Mouse (Mus musculus) sigmoid colon, adult 10 weeks (tissue): ENCODE measurements around the gene Arl8b. TPM values are rescaled to one million over a fixed set of nuclear protein-coding genes. Genes with fewer than 3 reads are reported as not detected.

Source experiments
- polyA plus RNA-seq: library from polyadenylated mRNA; stranded (reverse); fragments of 350-450 nt; fragmentation: Illumina TruSeq; extraction: RNeasy Lipid Tissue Mini Kit (QIAGEN cat#74804); gene quantifications from one replicate; pipeline ENCODE4 v1.2.3, GENCODE M21; 2014; ENCODE audit warnings: low read depth, low replicate concordance

Gene Arl8b
- 218 TPM for polyA plus RNA-seq

DNA sequence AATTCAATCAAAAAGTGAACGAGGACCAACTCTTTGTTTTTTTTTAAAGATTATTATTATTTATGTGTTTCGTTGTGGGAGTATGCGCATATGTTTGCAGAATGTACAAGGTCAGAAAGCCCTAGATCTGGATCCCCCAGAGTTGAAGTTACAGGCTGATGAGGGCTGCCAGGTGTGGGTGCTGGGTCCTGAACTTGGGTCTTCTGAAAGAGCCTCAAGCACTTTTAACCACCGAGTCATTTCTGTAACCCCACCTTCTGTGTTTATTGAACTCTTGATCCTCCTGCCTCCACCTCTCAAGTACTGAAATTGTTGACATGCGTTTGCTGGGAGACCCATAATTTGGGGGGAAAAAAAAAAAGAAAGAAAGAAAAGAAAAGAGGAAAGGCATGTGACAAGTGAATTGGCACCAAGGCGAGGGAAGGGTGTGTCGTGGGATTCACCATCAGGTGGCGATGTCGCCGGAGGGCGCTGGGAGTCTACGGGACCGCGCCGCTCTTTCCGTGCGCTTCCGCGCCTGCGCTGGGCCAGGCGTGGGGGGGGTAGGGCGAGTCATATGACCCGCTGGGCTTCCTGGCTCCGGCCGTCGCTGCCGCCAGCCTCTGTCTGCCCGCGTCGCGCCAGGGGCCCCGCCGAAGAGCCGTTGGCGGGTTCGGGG, at the start of gene Arl8b:
Arl8b (plus strand) TSS at position 574 of the 658 bp plus-strand sequence.

DNA sequence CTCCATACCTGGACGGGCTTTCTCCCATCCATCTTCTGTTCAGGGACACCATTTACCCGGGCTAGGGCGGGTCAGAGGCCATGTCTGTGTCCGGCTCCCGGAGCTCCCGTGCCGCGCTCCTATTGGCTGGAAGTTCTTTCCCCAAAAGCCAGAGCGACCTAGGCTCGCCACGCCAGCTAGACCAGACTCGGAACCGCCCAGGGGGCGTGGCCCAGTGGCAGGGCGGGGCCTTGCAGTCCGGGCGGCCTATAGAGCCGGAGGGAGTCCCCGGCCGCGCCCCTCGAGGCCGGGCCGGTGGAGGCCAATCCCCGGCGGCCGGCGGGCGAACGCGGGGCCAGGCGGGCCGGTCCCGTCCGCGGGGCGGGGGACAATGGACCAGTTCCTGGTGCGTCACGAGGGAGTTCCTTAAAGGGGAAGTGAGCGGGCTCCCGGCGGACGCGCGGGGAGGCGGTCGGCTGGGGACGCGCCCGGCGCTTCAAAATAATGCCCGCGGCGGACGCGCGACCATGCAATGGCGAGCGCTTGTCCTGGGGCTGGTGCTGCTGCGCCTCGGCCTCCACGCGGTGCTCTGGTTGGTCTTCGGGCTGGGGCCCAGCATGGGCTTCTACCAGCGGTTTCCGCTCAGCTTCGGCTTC, 45.5 kb downstream of the Arl8b start, which contains the start of gene Edem1:
Edem1 (plus strand) TSS at position 408 of the 635 bp plus-strand sequence.

Other genes with a start within 250 kb of the Arl8b start
- 62.3 TPM for gene Bhlhe40, start 122.5 kb upstream of the Arl8b start, polyA plus RNA-seq
- 240 TPM for gene Edem1, start 45.5 kb downstream of the Arl8b start, polyA plus RNA-seq